Mouse (Mus musculus): ENCODE data around the gene Nr2c1. TPM values are rescaled to one million over a fixed set of nuclear protein-coding genes. Genes with fewer than 3 reads are reported as not detected.

The Nr2c1 gene
- total RNA-seq (2023), result 10 to 100 TPM; 10.1 to 11.2 TPM

GRCm38 (mm10) chr10:94147756-94148531 is at the start of gene Nr2c1:
Gene Nr2c1 (plus strand): TSS chr10:94148023.

GRCm38 (mm10) chr10:94198482-94199405 is 50.9 kb downstream of the Nr2c1 start, which contains the start of gene Ndufa12:
Gene Ndufa12 (plus strand): TSS chr10:94198720.

Other genes with a start within 250 kb of the Nr2c1 start
- 10 to 100 TPM; 23.3 to 31.4 TPM for gene Vezt, start 112.2 kb upstream of the Nr2c1 start, total RNA-seq (2023)
- 1 to 10 TPM; 4.4 to 5.5 TPM for gene Fgd6, start 112.0 kb upstream of the Nr2c1 start, total RNA-seq (2023)
- 10 to 100 TPM; 57.4 to 70.0 TPM for gene Ndufa12, start 50.7 kb downstream of the Nr2c1 start, total RNA-seq (2023)
- gene Gm4792, start 150.7 kb downstream of the Nr2c1 start, total RNA-seq (2023), result not detected
- gene Tmcc3, start 163.9 kb downstream of the Nr2c1 start, total RNA-seq (2023), result 1 to 10 TPM; 2.9 to 3.1 TPM